ENCODE assay signal across 22 mouse cellular contexts in genomic region chr10:91128551-91129160, GRCm38 (mm10). TPM values are rescaled to one million over a fixed set of nuclear protein-coding genes. Genes with fewer than 3 reads are reported as not detected.
DNase-seq lines count a peak whose midpoint lies in the region; ATAC-seq lines count a peak whose summit lies in the region.
"Had no signal": no experiment of that assay in that cellular context is flagged by ENCODE, and none has a peak within 500 bp of the region (broad histone marks: within the 10 kb centered on the region; RNA-seq: fewer than 3 reads in every experiment).

No protein-coding gene starts in this region.

- ATAC-seq in kidney, embryonic 15.5 days (replicated peaks; ENCODE audit: low FRiP score): no peak
- ATAC-seq: forebrain, embryonic 14.5 days; inflammation-experienced regulatory T-cells, adult 6 months had no signal

- no peaks in the 10 kb centered on the region for H3K27me3 ChIP-seq in kidney, embryonic 15.5 days
- H3K27me3 ChIP-seq: limb, embryonic 13.5 days; liver, embryonic 13.5 days; megakaryocyte, embryonic 14.5 days had no signal

- no peak overlapping the region for H3K9ac ChIP-seq in kidney, embryonic 15.5 days
- H3K9ac ChIP-seq: hindbrain, embryonic 14.5 days; limb, embryonic 13.5 days; liver, embryonic 13.5 days had no signal

- WGBS in kidney, embryonic 15.5 days: 46% methylated on average over 1 of the region's 1 CpGs

- H3K4me3 ChIP-seq in kidney, embryonic 15.5 days (replicated peaks): no peak overlapping the region
- H3K4me3 ChIP-seq: gastrocnemius, adult 2 months; heart, embryonic 10.5 days; limb, embryonic 13.5 days; liver, embryonic 13.5 days; megakaryocyte, embryonic 14.5 days had no signal

- peak; percentile 9 for DNase-seq in ovary, adult 18-20 months (ENCODE audit: low spot score)
- no peak for DNase-seq in ovary, postnatal 36 days (ENCODE audit: low spot score)
- peak; percentile 31 for DNase-seq in adrenal gland, postnatal 10 days
- no peak for DNase-seq in gastrocnemius, postnatal 25 days
- no peak for DNase-seq in lung, postnatal 10 days
- DNase-seq in urinary bladder, postnatal 14 days (ENCODE audit: low spot score): no peak
- DNase-seq: cerebellum, adult 2 months; cerebellum, postnatal 25 days; gastrocnemius, adult 2 months; heart, postnatal 4 days; layer of hippocampus, adult 9-11 months; liver, embryonic 13.5 days; lung, adult 2 months; midbrain, embryonic 14.5 days; thymus, adult 18-20 months had no signal

- H3K36me3 ChIP-seq in kidney, embryonic 15.5 days: no peaks in the 10 kb centered on the region
- H3K36me3 ChIP-seq: heart, embryonic 10.5 days; limb, embryonic 13.5 days; liver, embryonic 13.5 days had no signal

- peaks cover 6% of the 10 kb centered on the region; the same call in 1 of the 2 replicates for H3K4me1 ChIP-seq in kidney, embryonic 15.5 days
- H3K4me1 ChIP-seq: limb, embryonic 13.5 days had no signal

- H3K27ac ChIP-seq in kidney, embryonic 15.5 days: peak overlapping the region; percentile 10; the same call in 1 of the 2 replicates
- H3K27ac ChIP-seq: gastrocnemius, adult 2 months; hindbrain, embryonic 14.5 days; limb, embryonic 13.5 days; liver, embryonic 13.5 days had no signal

- H3K4me2 ChIP-seq in kidney, embryonic 15.5 days: no peak overlapping the region
- H3K4me2 ChIP-seq: hindbrain, embryonic 14.5 days; limb, embryonic 13.5 days; liver, embryonic 13.5 days had no signal

- H3K9me3 ChIP-seq in kidney, embryonic 15.5 days (replicated peaks): no peaks in the 10 kb centered on the region
- H3K9me3 ChIP-seq: heart, embryonic 10.5 days; liver, embryonic 13.5 days; megakaryocyte, embryonic 14.5 days had no signal

RNA-seq across cellular contexts. Expression of gene Slc25a3, which starts 4.8 kb away (rescaled TPM):
- total RNA-seq in adrenal gland, postnatal 10 days (2021): 100 to 1,000 TPM; 725 to 758 TPM
- polyA plus RNA-seq in kidney, embryonic 15.5 days (2015; fragmentation: Nextera tagmentation; extraction: Ambion mirVana): 557 and 573 TPM in 2 replicates
- 1,000 to 10,000 TPM; 1,149 to 1,195 TPM for total RNA-seq in gastrocnemius, postnatal 25 days (2021)

RNA-seq across cellular contexts. Expression of gene Ikbip, which starts 45.9 kb away (rescaled TPM):
- total RNA-seq in adrenal gland, postnatal 10 days (2021): 10 to 100 TPM; 30.4 to 34.5 TPM
- polyA plus RNA-seq in kidney, embryonic 15.5 days (2015; fragmentation: Nextera tagmentation; extraction: Ambion mirVana): 43.0 and 46.6 TPM in 2 replicates
- 10 to 100 TPM in 1 of 2 experiments, 1 to 10 TPM in 1; 9.1 to 12.1 TPM for total RNA-seq in gastrocnemius, postnatal 25 days (2021)

RNA-seq across cellular contexts. Expression of gene Apaf1, which starts 46.1 kb away (rescaled TPM):
- total RNA-seq in adrenal gland, postnatal 10 days (2021): 10 to 100 TPM; 13.5 to 14.7 TPM
- polyA plus RNA-seq in kidney, embryonic 15.5 days (2015; fragmentation: Nextera tagmentation; extraction: Ambion mirVana): 17.3 and 19.7 TPM in 2 replicates
- total RNA-seq in gastrocnemius, postnatal 25 days (2021): 1 to 10 TPM; 2.9 to 3.3 TPM

RNA-seq across cellular contexts. Expression of gene Tmpo, which starts 52.5 kb away (rescaled TPM):
- 100 to 1,000 TPM; 116 to 140 TPM for total RNA-seq in adrenal gland, postnatal 10 days (2021)
- polyA plus RNA-seq in kidney, embryonic 15.5 days (2015; fragmentation: Nextera tagmentation; extraction: Ambion mirVana): 228 and 250 TPM in 2 replicates
- 10 to 100 TPM; 43.5 to 46.7 TPM for total RNA-seq in gastrocnemius, postnatal 25 days (2021)

Comparison
In these comparisons a context has a peak if more than half of its experiments do, and no peak if none do; other contexts are left out.
1. DNase-seq: peak in ovary, adult 18-20 months (single experiment) and adrenal gland, postnatal 10 days (single experiment); none in ovary, postnatal 36 days (single experiment), gastrocnemius, postnatal 25 days (single experiment), lung, postnatal 10 days (single experiment) and urinary bladder, postnatal 14 days (single experiment).